Mouse (Mus musculus) forebrain, embryonic 14.5 days (tissue): Measurements from ENCODE around the gene Flywch1. TPM values are rescaled to one million over a fixed set of nuclear protein-coding genes. Genes with fewer than 3 reads are reported as not detected.
"Not testable (repeated sequence)": the region's sequence is repeated elsewhere in the genome, so short reads cannot be mapped to it uniquely, and the experiment has no call there.

ENCODE experiments used
- ATAC-seq: fragments of 200-750 bp; cut with Nextera tagmentation; 2 replicates; pipeline ENCODE4 v1.8.0; 2017; ENCODE audit warnings: mild to moderate bottlenecking, moderate library complexity
- DNase-seq: peaks from one replicate; pipeline ENCODE4 v3.0.0-alpha.2; 2015; ENCODE audit warnings: low spot score
- H3K27ac ChIP-seq: fragments of 300-500 bp; sonication (generic); 2 replicates; pipeline ENCODE4 v1.5.1; 2014; ENCODE audit warnings: low read depth, mild to moderate bottlenecking, control low read depth, low read length, moderate library complexity
- H3K27me3 ChIP-seq: fragments of 300-500 bp; sonication (generic); replicated peaks from 2 replicates; pipeline ENCODE4 v1.6.1; 2014; ENCODE audit warnings: low read length, control low read depth, mixed read lengths; ENCODE audit not compliant: control insufficient read depth, insufficient read depth
- H3K36me3 ChIP-seq: fragments of 300-500 bp; sonication (generic); 2 replicates; pipeline ENCODE4 v1.6.1; 2014; ENCODE audit warnings: low read length, control low read depth; ENCODE audit not compliant: control insufficient read depth, insufficient read depth
- H3K4me1 ChIP-seq: fragments of 300-500 bp; sonication (generic); 2 replicates; pipeline ENCODE4 v1.6.1; 2014; ENCODE audit warnings: antibody characterized with exemption, low read length, control low read depth; ENCODE audit not compliant: control insufficient read depth, insufficient read depth
- H3K4me2 ChIP-seq: fragments of 300-500 bp; sonication (generic); 2 replicates; pipeline ENCODE4 v1.6.1; 2014; ENCODE audit warnings: mild to moderate bottlenecking, control low read depth, low read length
- H3K4me3 ChIP-seq: fragments of 300-500 bp; sonication (generic); 2 replicates; pipeline ENCODE4 v1.5.1; 2014; ENCODE audit warnings: low read depth, low read length, control low read depth
- H3K9ac ChIP-seq: fragments of 300-500 bp; sonication (generic); 2 replicates; pipeline ENCODE4 v1.6.1; 2014; ENCODE audit warnings: mild to moderate bottlenecking, low read length, control low read depth, moderate library complexity
- H3K9me3 ChIP-seq: fragments of 300-500 bp; sonication (generic); replicated peaks from 2 replicates; pipeline ENCODE4 v1.6.1; 2016; ENCODE audit warnings: low read length, control low read depth, mixed read lengths; ENCODE audit not compliant: control insufficient read depth
- WGBS: fragments of 180-500 bp; shearing (Covaris S2); extraction: QIAGEN DNeasy Blood & Tissue Kit; methylation state at CpG from one replicate; pipeline ENCODE4 v1.1.7; 2014; 5-methylcytosine and 5-hydroxymethylcytosine counted together
- polyA plus RNA-seq: library from polyadenylated mRNA; unstranded; fragments of >200 nt; fragmentation: Nextera tagmentation; extraction: Ambion mirVana; gene quantifications from 2 replicates; pipeline ENCODE4 v1.2.1, GENCODE M21; 2014

The Flywch1 gene
- polyA plus RNA-seq, 1 experiment from 2014 or later: 129 TPM

GRCm38 (mm10) chr17:23772219-23772556 is 786 bp upstream of the Flywch1 start:
- Histone ChIP-seq H3K4me3 (peak overlapping the region; percentile 89), H3K9ac (peak overlapping the region; percentile 41; the same call in 1 of the 2 replicates), H3K4me2 (peak overlapping the region; percentile 49), H3K4me1 (peaks cover 11% of the 10 kb centered on the region)
- not testable (repeated sequence) for H3K27ac ChIP-seq, H3K9me3 ChIP-seq, H3K27me3 ChIP-seq, ATAC-seq, H3K36me3 ChIP-seq, DNase-seq
- 78% methylated on average over 2 of the region's 2 CpGs for WGBS

- no peaks in the 10 kb centered on the region for H3K9me3 ChIP-seq
- H3K36me3 ChIP-seq: peaks cover 4% of the 10 kb centered on the region
- peak; percentile 22 for DNase-seq
- under 1% methylated on average over 18 of the region's 19 CpGs for WGBS
- peak overlapping the region; percentile 72 for H3K4me2 ChIP-seq
- H3K9ac ChIP-seq: peak overlapping the region; percentile 97
- peak overlapping the region; percentile 84 for H3K27ac ChIP-seq
- H3K27me3 ChIP-seq: no peaks in the 10 kb centered on the region
- no peak; the same call in 1 of the 2 replicates for ATAC-seq
- peaks cover 11% of the 10 kb centered on the region for H3K4me1 ChIP-seq
- H3K4me3 ChIP-seq: peak overlapping the region; percentile 89
Measured at GRCm38 (mm10) chr17:23770896-23771283, 512 bp downstream of the Flywch1 start.

DNA sequence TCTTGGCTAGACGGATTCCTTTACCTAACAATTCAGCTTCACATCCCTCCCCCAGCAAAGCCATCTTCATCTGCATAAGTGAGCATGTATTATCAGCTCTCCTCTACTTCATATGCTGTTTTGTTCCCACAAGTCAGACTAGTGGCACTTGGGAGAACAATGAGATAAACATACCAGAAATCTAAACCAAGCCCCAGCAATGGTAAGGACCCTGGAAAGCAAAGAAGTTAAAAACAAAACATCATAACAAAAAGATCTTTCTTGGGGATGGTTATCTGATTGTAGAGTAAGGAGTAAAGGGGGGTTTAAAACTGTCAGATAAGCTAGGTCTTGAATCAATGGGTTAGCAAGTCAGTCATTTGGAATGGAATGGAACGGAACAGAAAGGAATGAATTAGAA is 909 bp downstream of the Flywch1 start:
- ATAC-seq: no peak
- Histone ChIP-seq H3K4me2 (peak overlapping the region; percentile 72), H3K27ac (peak overlapping the region; percentile 84; the same call in 1 of the 2 replicates), H3K27me3 (no peaks in the 10 kb centered on the region), H3K4me3 (peak overlapping the region; percentile 89), H3K9me3 (no peaks in the 10 kb centered on the region), H3K4me1 (peaks cover 11% of the 10 kb centered on the region), H3K36me3 (peaks cover 4% of the 10 kb centered on the region), H3K9ac (peak overlapping the region; percentile 97)
- DNase-seq: peak; percentile 25
- WGBS: 13% methylated on average over 2 of the region's 2 CpGs

DNA sequence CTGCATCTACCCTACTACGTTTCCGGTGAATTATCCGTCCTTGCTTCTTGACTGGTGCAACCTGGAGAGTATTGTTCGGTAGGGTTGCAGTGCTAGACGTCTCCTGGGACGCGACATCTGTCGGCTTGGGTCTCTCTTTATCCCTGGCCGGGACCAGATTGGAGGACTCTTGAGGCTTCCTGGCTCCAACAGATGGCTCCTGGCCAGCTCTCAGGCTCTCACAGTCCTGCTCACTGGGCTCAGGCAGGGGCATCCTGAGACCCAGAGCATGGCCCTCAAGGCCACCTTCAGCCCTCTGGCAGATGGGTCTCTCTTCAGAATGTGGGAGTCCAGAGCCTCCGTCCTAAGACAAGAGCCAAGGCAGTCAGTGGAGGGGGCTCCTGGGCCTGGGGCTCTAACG is 8.4 kb downstream of the Flywch1 start:
- Histone ChIP-seq H3K27me3 (no peaks in the 10 kb centered on the region), H3K36me3 (peaks cover 44% of the 10 kb centered on the region), H3K4me2 (no peak overlapping the region), H3K9me3 (no peaks in the 10 kb centered on the region), H3K9ac (peak overlapping the region; percentile 17; the same call in 1 of the 2 replicates), H3K4me1 (no peaks in the 10 kb centered on the region), H3K27ac (no peak overlapping the region), H3K4me3 (no peak overlapping the region)
- ATAC-seq (peak; percentile 11; the same call in 1 of the 2 replicates), DNase-seq (no peak)
- 86% methylated on average over 11 of the region's 11 CpGs for WGBS

GRCm38 (mm10) chr17:23761155-23761554 is 10.2 kb downstream of the Flywch1 start:
- Histone ChIP-seq H3K27ac (no peak overlapping the region), H3K36me3 (peaks cover 62% of the 10 kb centered on the region), H3K4me1 (no peaks in the 10 kb centered on the region), H3K9me3 (no peaks in the 10 kb centered on the region), H3K9ac (no peak overlapping the region), H3K4me3 (no peak overlapping the region), H3K4me2 (no peak overlapping the region), H3K27me3 (no peaks in the 10 kb centered on the region)
- DNase-seq (no peak), ATAC-seq (no peak)
- WGBS: 95% methylated on average over 3 of the region's 3 CpGs

- no peak overlapping the region for H3K9ac ChIP-seq
- H3K27ac ChIP-seq: no peak overlapping the region
- H3K4me1 ChIP-seq: no peaks in the 10 kb centered on the region
- H3K36me3 ChIP-seq: peaks cover 71% of the 10 kb centered on the region
- ATAC-seq (no peak), DNase-seq (no peak)
- no peaks in the 10 kb centered on the region for H3K9me3 ChIP-seq
- no peak overlapping the region for H3K4me2 ChIP-seq
- no peak overlapping the region for H3K4me3 ChIP-seq
- WGBS: 94% methylated on average over 9 of the region's 9 CpGs
- no peaks in the 10 kb centered on the region for H3K27me3 ChIP-seq
Measured at GRCm38 (mm10) chr17:23760231-23760630, 11.2 kb downstream of the Flywch1 start.

- H3K27me3 ChIP-seq: no peaks in the 10 kb centered on the region
- no peak overlapping the region for H3K9ac ChIP-seq
- 63% methylated on average over 8 of the region's 8 CpGs for WGBS
- no peaks in the 10 kb centered on the region for H3K9me3 ChIP-seq
- H3K36me3 ChIP-seq: peaks cover 81% of the 10 kb centered on the region
- ATAC-seq (no peak), DNase-seq (no peak)
- H3K4me1 ChIP-seq: no peaks in the 10 kb centered on the region
- no peak overlapping the region for H3K4me3 ChIP-seq
- H3K4me2 ChIP-seq: no peak overlapping the region
- H3K27ac ChIP-seq: no peak overlapping the region
Measured at GRCm38 (mm10) chr17:23758801-23759200, 12.6 kb downstream of the Flywch1 start.

GRCm38 (mm10) chr17:23757581-23757980 is 13.8 kb downstream of the Flywch1 start:
- DNase-seq: no peak
- H3K4me1 ChIP-seq: no peaks in the 10 kb centered on the region
- H3K4me3 ChIP-seq: no peak overlapping the region
- ATAC-seq: no peak
- no peak overlapping the region for H3K4me2 ChIP-seq
- peaks cover 93% of the 10 kb centered on the region for H3K36me3 ChIP-seq
- H3K9me3 ChIP-seq: no peaks in the 10 kb centered on the region
- WGBS: 97% methylated on average over 9 of the region's 9 CpGs
- no peaks in the 10 kb centered on the region for H3K27me3 ChIP-seq
- no peak overlapping the region for H3K9ac ChIP-seq
- no peak overlapping the region for H3K27ac ChIP-seq

DNA sequence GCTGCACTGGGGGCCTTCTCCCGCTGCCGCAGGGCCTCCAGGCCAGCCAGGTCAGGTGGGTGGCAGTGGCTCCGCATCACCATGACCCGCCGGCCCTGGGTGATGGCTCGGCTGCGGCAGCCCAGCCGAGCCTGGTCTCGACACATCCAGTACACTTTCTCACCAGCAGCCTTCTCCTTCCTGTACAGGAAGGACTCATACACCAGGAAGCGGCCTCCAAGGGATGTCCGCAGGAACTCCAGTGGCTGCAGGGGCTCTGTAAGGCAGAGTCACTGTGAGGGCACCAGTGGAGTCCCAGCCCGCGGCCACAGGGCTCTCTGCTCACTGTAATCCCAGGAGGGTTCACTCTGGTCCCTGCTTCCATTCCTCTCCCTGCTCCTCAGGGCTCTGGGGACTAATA is 15.7 kb downstream of the Flywch1 start:
- no peak overlapping the region for H3K9ac ChIP-seq
- no peaks in the 10 kb centered on the region for H3K4me1 ChIP-seq
- DNase-seq (no peak), ATAC-seq (no peak)
- no peak overlapping the region for H3K4me3 ChIP-seq
- no peak overlapping the region for H3K27ac ChIP-seq
- H3K27me3 ChIP-seq: no peaks in the 10 kb centered on the region
- H3K9me3 ChIP-seq: no peaks in the 10 kb centered on the region
- no peak overlapping the region for H3K4me2 ChIP-seq
- H3K36me3 ChIP-seq: peaks cover 93% of the 10 kb centered on the region
- 90% methylated on average over 13 of the region's 13 CpGs for WGBS
